Mouse (Mus musculus) ES-Bruce4 (cell line): Measurements from ENCODE around the gene Itih3.

ENCODE experiments used
- CTCF ChIP-seq: IDR thresholded peaks from one replicate; pipeline ENCODE4 v1.8.1; 2011; ENCODE audit warnings: low read depth, low read length
- EP300 ChIP-seq: IDR thresholded peaks from 2 replicates; pipeline ENCODE4 v1.6.1; 2011; ENCODE audit warnings: low read depth, low read length; ENCODE audit not compliant: insufficient read depth
- POLR2A ChIP-seq: IDR thresholded peaks from one replicate; pipeline ENCODE4 v1.8.1; 2011; ENCODE audit warnings: low read length; ENCODE audit not compliant: insufficient read depth

DNA sequence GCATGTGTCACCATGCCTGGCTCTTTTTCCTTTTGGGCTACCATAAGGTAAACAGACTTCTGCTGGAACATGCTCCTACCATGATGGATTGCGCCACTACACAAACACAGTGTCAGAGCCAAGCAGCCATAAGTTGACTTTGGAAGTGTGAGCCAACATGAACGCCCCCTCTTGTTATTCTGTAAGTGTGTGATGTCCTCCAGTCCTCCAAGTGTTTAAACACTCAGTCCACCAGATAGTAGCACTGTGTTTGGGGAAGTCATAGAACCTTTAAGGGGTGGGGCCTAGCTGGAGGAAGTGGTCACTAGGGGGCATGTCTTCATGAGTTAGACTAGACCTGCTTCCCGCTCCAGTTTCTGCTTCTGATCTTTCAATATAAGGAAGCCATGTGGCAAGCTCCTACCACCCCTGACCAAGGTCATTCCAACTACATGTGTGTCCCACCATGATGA is 15.7 kb downstream of the Itih3 start:
- no peak for TF ChIP-seq CTCF
- no peak for TF ChIP-seq POLR2A
- TF ChIP-seq EP300: no peak
